Mouse (Mus musculus): ENCODE data around the gene Nasp. TPM values are rescaled to one million over a fixed set of nuclear protein-coding genes. Genes with fewer than 3 reads are reported as not detected.
"Not testable (repeated sequence)": the region's sequence is repeated elsewhere in the genome, so short reads cannot be mapped to it uniquely, and the experiment has no call there.

The Nasp gene
- 10 to 100 TPM; 22.2 to 28.5 TPM for total RNA-seq (2021)
- long read RNA-seq, experiment 1, transcript Nasp-202 (14 exons, 2,118 nt): major isoform, 11 of 15 reads
- long read RNA-seq, experiment 1, partial matches to known transcripts: 2 of 15 reads
- long read RNA-seq, experiment 1, other reads (novel, unspliced or antisense): 2 of 15 reads
- long read RNA-seq, experiment 2, transcript Nasp-202 (14 exons, 2,118 nt): major isoform, 7 of 12 reads
- long read RNA-seq, experiment 2, partial matches to known transcripts: 5 of 12 reads
- long read RNA-seq, experiment 2, other reads (novel, unspliced or antisense): 0 of 12 reads

- DNase-seq: peak; percentile 53
Measured at GRCm38 (mm10) chr4:116627722-116628662, at the start of gene Nasp. TSS of gene Nasp (minus strand) at chr4:116627941.

GRCm38 (mm10) chr4:116676027-116676426 is 48.3 kb upstream of the Nasp start:
- no peak for DNase-seq

GRCm38 (mm10) chr4:116674761-116675160 is 47.0 kb upstream of the Nasp start:
- DNase-seq: not testable (repeated sequence)

GRCm38 (mm10) chr4:116672785-116673184 is 45.0 kb upstream of the Nasp start:
- DNase-seq: no peak

GRCm38 (mm10) chr4:116669291-116669690 is 41.5 kb upstream of the Nasp start:
- no peak for DNase-seq

GRCm38 (mm10) chr4:116668145-116668544 is 40.4 kb upstream of the Nasp start:
- DNase-seq: no peak

- DNase-seq: no peak
Measured at GRCm38 (mm10) chr4:116666625-116667024, 38.9 kb upstream of the Nasp start.

GRCm38 (mm10) chr4:116661998-116662397 is 34.3 kb upstream of the Nasp start:
- DNase-seq: no peak

- DNase-seq: no peak
Measured at GRCm38 (mm10) chr4:116660829-116661228, 33.1 kb upstream of the Nasp start.

- not testable (repeated sequence) for DNase-seq
Measured at GRCm38 (mm10) chr4:116659916-116660315, 32.2 kb upstream of the Nasp start.

GRCm38 (mm10) chr4:116659474-116659873 is 31.7 kb upstream of the Nasp start:
- DNase-seq: no peak

GRCm38 (mm10) chr4:116657971-116658370 is 30.2 kb upstream of the Nasp start:
- DNase-seq: no peak

- DNase-seq: no peak
Measured at GRCm38 (mm10) chr4:116655658-116656057, 27.9 kb upstream of the Nasp start.

- no peak for DNase-seq
Measured at GRCm38 (mm10) chr4:116655100-116655499, 27.4 kb upstream of the Nasp start.

GRCm38 (mm10) chr4:116653228-116653627 is 25.5 kb upstream of the Nasp start:
- no peak for DNase-seq

- no peak for DNase-seq
Measured at GRCm38 (mm10) chr4:116651797-116652135, 24.0 kb upstream of the Nasp start.

GRCm38 (mm10) chr4:116650924-116651796 is 23.4 kb upstream of the Nasp start, which contains the start of gene Akr1a1:
TSS of gene Akr1a1 (minus strand) at chr4:116651680.
- peak; percentile 86 for DNase-seq

GRCm38 (mm10) chr4:116650365-116650764 is 22.6 kb upstream of the Nasp start:
- DNase-seq: no peak

- no peak for DNase-seq
Measured at GRCm38 (mm10) chr4:116649411-116649810, 21.7 kb upstream of the Nasp start.

- no peak for DNase-seq
Measured at GRCm38 (mm10) chr4:116645624-116646023, 17.9 kb upstream of the Nasp start.

- no peak for DNase-seq
Measured at GRCm38 (mm10) chr4:116644326-116644725, 16.6 kb upstream of the Nasp start.

GRCm38 (mm10) chr4:116642071-116642470 is 14.3 kb upstream of the Nasp start:
- no peak for DNase-seq
